Mouse (Mus musculus): ENCODE measurements around the gene Cdc42bpa. TPM values are rescaled to one million over a fixed set of nuclear protein-coding genes. Genes with fewer than 3 reads are reported as not detected.
"Not testable (repeated sequence)": the region's sequence is repeated elsewhere in the genome, so short reads cannot be mapped to it uniquely, and the experiment has no call there.

The Cdc42bpa gene
- total RNA-seq, 4 experiments from 2014 or later, result 18.8 to 27.4 (median 24.2) TPM

DNA sequence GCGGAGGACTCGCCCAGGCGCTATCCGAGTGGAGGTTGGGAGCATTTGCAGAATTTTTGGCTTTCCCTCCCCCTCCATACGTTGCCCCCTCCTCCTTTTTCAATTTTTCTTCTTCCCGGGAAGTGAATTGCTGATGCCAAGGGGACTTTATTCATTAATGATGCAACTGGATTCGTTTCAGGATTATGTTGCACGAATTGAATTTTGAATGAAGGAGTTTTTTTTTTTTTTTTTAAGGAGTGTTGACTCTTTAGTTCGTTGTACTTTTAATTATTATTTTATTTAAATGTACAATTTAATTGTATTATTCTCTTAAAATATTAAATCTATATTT, 238 bp downstream of the Cdc42bpa start:
- no peak for DNase-seq (ENCODE audit: low spot score in 2 of 2)

DNA sequence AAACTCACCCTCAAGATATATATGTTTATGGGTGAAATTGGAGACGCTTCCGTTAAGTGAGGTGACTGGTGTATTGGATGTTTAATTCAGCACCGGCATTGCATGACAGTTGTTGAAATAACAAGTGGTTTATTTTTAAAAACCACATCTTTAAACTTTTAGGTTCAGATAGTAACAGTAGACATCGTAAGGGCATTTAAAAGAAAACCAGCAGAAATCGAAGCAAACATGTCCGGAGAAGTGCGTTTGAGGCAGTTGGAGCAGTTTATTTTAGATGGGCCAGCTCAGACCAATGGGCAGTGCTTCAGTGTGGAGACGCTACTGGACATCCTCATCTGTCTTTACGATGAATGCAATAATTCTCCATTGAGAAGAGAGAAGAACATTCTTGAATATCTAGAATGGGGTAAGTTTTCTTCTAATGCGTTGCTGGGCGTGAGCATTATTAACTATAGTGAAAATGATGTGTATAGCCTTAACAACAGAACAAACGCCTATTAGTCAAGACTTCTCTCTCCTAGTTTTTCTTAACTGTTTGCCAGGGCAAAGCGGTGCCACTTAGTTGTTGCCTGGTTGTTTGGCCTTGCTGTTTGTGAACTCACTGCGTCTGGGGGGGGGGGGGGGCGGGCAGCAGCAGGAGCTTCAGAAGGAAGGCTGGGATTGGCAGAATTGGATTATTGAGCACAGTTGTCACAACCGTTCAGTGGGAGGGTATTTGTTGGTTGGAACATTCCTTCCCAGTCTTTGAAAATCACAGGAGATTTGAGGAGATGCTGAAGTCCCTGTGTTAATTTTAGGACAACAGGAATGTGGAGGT, 818 bp downstream of the Cdc42bpa start:
- DNase-seq (ENCODE audit: low spot score in 2 of 2), result no peak

DNA sequence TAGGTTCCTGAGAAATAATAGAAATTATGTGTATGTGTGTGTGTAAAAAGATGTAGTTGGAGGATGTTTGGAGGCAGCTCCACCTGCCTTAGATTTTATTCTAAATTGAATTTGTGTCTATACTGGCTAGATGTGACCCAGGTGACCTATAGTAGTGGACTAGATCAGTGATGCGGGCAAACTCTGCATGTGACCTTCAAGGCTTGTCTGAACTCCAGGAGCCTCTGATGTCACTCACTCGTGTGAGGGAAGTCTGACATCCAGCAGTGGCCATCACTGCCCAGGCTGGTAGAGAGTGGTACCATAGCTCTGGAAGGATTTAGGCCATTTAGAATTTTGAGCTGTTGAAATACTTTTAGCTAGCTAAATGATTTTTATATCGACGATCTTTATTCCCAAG, 1.5 kb downstream of the Cdc42bpa start:
- no peak for DNase-seq (ENCODE audit: low spot score in 2 of 2)

DNA sequence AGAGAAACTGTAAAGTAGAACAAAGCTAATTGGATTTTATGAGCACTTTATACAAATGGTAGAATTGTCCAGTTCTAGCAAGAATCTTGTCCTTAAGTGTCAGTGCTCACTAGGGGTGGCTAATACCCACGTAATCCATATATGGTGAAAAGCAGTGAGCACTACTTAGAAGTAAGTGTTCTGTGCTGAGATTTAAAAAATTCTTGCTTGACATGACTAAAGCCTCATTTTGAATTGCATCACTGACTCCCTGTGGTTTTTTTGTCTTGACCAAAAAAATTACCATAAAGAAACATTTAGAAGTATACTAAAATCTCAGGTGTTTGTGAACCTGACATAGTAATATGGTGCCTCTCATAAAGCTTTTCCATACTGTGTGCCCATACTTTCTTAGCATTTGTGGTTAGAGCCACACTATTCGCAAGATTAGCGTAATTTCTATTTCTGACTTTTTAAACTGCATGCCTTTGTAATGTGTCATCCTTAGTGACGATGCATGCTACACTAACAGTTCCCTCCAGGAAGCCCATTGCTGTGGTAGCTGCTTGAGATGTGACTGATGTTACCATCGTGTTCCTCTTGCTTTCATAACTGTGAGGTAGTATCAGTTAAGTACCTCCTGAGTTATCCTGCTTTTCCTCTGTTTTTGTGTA, 9.6 kb downstream of the Cdc42bpa start:
- no peak for DNase-seq (ENCODE audit: low spot score in 2 of 2)

DNA sequence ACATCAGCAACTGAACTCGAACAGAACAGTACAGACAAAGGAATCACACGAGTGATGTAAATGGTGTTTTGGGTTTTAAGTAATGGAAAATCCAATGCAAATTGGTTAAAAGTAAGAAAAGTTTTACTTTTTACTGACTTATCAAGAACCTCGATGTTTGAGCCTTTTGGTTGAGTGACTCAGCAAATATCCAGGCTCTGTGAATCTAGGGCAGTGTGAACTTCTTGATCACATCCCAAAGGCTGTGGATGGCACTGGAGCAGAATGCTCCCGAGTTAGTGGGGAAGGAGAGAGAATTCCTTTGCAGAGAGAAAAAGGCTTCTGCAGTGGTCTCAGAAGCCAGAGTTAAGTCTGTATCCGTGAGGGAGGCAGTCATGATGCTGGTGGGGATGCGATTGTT, 14.7 kb downstream of the Cdc42bpa start:
- no peak for DNase-seq (ENCODE audit: low spot score in 2 of 2)

DNA sequence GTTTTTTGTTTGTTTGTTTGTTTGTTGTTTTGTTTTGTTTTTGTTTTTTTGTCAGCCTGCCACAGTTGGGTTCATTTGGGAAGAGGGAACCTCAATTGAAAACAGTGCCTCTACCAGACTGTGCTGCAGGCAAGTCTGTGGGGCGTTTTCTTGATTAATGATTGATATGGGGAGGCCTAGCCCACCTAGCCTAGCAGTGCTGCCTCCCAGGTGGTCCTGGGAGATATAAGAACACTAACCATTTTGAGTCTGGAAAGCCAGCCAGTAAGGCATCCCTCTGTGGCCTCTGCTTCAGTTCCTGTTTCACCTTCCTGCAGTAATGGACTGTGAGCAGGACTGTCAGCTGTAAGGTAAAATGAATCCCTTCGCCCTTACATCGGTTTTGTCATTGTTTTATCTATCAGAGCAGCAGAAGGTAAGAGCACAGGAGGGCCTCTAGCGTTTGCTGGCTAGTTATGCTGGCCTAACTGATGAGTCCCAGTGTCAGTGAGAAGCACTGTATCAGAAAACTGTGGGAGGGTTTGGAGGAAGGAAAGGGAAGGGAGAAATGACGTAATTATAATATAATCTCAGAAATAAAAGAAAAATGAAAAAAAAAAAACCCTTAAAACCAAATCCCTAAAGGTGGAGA, 15.5 kb downstream of the Cdc42bpa start:
- DNase-seq (ENCODE audit: low spot score in 2 of 2), result no peak

DNA sequence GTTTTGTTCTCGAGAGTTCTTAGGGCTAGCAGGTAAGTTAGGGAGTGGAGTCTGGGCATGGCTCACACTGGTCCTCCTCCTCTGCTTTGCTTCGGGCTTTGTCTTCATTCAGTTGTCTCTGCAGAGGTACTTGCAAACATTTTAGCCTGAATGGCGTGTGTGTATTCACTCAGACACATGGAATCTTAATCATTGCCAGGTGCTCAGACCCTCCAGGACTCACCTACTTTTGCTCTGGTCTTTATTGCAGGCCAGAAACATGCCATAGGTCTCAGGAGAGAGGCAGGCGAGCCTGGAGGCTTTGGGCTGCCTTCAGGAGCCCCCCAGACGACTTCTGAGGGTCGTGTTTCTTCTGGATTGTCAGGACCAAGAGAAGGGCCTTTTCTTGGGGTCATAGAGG, 17.2 kb downstream of the Cdc42bpa start:
- DNase-seq (ENCODE audit: low spot score in 2 of 2), result no peak

DNA sequence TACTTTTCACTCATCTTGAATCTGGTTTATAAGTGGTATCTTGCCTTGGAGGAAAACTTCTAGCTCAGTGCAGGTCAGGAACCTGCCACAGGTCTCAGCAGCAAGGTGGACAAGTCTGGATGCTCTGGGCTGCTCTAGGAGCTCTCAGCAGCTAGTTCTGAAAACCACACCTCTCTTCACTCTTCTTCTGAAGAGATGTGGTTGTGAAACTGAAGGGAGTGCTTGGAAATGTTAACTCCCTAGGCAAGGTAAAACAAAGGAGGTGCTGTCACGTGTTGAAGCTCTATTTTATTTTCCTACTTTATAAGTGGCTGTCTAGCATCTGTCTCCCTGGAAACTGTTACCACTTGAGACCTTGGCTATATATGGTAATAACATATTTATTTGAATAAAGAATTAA, 18.5 kb downstream of the Cdc42bpa start:
- DNase-seq (ENCODE audit: low spot score in 2 of 2), result no peak

DNA sequence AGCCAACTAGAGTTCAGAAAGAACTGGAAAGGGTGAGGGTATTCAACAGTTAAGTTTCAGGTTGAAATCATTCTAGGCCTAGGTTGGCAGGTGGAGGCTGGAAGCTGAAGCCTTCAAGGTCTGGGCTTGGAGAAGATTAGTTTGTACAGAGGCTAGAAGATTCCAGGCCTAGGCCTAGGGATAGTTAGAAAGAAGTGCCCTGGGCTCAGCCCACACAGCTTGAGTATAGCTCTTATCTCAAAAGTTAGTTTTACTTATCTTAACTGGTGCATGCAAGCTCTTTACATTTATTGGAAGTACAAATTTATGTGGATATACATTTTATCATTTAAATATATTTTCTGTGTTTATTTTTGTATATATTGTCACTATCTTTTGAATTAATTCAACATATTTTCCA, 21.4 kb downstream of the Cdc42bpa start:
- no peak for DNase-seq (ENCODE audit: low spot score in 2 of 2)

DNA sequence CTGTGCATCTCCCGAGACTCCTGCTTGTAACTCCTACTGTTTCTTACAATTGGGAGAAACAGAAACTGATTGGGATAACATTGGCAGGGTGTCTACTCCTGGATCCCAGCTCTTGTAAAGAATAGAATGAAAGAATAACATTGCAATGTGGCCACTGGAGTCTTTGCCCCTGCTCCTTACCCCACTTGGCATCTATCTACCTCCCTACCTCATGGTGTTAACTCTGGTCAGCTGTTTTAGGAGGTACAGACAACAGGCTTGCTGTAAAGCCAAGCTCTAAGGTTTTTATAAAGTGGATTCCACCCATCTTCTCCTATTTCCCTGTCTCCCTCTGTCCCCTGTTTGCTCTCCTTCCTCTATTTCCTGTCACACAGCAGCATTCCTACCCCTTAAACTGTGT, 21.9 kb downstream of the Cdc42bpa start:
- DNase-seq (ENCODE audit: low spot score in 2 of 2), result no peak

DNA sequence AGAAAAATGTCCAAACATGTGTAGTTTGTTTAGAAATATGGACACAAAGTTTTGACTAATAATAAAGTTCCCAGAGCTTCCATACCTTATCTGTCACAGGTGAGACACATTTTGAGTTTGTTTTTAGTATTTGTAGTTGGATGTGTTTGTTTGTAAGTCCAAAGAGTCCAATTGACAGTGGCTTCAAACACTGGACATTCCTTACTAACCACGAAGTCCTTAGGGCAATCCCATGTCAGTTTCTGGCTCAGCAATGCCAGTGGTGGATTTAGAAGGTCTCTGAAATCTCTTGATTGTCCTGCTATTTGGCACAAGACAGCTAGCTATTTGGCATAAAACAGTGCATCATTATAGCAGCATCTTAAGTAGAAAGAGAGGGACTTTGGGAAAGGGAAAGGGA, 22.7 kb downstream of the Cdc42bpa start:
- no peak for DNase-seq (ENCODE audit: low spot score in 2 of 2)

DNA sequence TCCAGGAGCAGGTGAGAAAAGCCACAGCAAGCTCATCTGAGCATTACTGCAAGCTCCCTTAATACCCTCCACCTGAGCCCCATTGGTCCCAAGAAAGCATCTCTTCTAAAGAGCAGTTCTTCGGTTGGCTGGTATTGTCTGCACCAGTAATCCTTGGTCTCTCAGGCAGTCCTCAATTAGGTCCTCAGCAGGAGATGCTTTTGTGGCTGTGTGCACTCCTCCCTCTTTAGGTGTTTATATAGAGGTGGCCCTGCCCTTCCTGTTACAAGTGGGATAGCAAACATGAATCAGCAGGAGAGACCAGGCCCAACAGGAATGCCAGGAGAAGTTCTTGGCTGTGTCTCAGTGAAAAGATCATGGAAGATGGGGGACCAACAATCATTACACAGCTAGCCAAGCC, 23.9 kb downstream of the Cdc42bpa start:
- DNase-seq (ENCODE audit: low spot score in 2 of 2), result no peak

DNA sequence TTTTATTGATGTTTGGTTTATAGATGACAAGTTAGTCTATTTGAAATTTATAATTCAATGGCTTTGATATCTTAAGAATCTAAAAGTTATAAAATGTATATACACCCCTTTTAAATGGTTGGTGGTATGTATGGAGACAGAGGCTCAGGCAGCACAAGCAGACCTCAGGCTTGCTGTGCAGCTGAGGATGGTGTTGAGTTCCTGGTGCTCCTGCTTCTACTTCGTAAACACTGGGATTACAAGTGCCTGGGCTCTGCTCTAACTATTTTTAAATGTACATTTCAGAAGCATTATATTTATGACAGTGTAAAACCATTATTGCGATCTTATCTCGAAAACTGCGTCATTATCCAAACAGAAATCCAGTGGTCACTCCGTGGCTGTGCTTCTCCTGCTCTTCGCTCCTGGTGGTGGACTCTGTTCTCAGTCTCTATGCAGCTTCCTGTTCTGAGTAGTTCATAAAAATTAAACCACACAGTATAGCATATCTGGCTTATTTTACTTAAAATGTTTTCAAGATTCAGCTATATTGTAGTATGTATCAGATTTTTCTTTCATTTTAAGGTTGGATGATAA, 31.5 kb downstream of the Cdc42bpa start:
- DNase-seq (ENCODE audit: low spot score in 2 of 2), result no peak

DNA sequence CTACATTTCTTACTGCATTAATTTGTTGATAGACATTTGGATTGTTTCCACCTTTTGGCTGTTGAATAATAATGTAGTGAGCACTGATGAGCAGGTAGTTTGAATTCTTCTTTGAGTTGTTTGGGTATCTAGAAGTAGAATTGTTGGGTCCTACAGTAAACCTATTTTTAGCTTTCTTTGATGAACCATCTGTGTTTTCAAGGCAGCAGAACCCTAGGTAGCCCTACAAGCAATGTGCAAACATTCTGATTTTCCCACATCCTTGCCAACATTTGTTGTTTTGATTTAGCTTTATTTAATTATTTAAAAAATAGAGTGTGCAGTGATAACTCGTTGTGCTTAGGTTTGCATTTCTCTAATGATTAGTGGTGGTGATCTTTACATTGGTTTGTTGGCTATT, 32.0 kb downstream of the Cdc42bpa start:
- DNase-seq (ENCODE audit: low spot score in 2 of 2), result no peak

DNA sequence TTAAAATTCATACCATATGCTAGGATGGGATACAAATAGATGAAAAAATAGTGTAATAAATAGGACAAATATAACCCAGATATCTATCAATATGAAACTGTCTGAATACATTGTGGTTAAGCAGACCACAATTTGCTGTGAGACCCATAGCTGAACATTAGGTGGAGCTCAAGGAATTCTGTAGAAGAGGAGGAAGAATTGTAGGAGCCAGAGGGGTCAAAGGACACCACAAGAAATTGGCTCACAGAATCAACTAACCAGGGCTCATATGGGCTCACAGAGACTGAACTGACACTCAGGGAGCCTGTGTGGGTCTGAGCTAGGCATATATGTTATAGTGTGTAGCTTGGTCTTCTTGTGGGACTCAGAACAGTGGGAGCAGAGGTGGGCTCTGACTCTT, 47.8 kb downstream of the Cdc42bpa start:
- DNase-seq (ENCODE audit: low spot score in 2 of 2), result no peak

DNA sequence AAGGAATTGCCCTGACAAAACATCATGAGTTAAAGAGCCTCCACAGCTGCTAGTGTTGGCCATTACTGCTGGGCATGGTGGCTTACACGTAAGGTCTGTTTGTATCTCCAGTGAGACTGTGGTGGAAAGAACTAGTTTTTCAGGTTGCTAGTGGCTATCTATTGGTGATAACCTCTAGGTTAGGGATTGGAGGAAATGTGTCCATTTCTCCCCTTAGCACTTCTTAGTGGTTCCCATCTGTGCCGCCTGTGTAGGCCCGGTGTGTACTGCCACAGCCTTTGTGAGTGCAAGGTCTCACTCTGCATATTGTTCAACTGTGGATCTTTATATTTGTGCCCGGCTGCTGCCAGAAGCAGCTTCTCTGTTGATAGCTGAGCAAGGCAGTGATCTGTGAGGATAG, 53.2 kb downstream of the Cdc42bpa start:
- DNase-seq (ENCODE audit: low spot score in 2 of 2), result no peak

DNA sequence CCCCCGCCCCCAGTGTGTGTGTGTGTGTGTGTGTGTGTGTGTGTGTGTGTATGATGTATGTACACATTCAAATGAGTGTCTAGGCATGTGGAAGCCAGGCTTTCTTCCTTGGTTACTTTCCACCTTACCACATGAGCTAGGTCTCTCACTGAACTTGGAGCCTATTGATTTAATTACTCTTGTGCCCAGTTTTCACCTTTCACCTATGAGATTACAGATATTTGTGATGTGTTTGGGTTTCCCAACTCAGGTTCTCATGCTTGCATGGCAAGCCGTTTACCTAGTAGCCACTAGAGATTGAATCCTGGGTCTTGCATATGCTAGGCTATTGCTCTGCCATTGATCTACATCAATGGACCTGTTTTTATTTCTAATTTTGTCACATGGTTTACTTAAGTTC, 57.9 kb downstream of the Cdc42bpa start:
- no peak for DNase-seq (ENCODE audit: low spot score in 2 of 2)

DNA sequence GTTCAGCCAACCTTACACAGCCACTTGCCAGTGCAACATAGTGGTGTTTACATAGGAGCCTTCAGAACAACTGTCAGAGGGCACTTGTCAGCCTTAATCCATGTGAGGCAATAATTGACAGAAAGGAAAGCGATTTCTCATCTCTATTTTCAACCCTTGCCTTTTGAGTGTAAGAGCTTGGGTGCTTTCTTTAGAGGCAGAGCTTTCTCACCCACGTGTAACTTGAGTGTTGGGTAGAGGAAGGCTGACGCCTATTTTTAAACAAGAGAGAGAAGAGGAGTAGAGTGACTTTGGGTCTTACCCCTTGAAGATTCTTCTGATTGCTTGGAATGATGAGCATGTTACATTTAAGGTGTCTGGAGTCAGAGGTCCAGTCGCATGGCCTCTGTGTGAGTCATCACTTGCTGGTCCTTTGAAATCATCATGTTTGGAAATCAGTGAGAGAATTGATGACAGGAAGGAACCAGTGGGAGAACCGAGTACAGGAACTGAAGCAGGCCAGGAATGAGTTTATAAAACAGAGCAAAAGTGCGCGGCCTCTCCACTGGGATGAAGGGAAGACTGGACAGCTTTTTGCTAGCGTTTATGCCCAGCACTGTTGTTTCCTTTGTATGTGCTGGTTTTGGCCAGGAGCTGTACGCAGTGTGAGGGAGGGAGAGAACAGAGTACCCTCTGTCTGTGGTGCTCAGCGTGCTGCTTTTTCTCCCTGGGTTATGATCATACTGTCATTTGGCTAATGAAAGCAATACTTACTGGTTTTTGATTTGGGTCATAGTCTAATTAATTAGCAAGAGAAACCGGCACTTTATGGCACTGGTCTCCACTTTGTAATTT, 61.4 kb downstream of the Cdc42bpa start:
- DNase-seq (ENCODE audit: low spot score in 2 of 2), result no peak

DNA sequence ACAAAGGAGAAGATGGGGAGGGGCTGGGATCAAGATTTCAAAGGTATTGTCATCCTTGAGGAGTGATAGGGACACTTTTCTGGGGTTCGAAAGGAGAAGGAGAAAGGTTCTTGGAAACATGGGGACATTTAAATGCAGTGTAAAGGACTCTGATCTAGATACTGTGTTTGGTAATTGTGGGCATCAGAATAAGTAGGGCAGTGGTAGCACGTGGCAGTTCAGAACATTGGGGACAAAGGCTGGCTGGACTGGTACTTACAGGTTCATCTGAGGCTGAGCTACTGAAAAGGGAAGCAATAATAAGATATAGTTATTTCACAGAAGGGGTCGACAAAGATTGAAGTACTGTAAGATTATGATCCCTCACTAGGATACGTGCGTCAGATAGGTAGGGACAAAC, 63.2 kb downstream of the Cdc42bpa start:
- DNase-seq (ENCODE audit: low spot score in 2 of 2), result no peak

DNA sequence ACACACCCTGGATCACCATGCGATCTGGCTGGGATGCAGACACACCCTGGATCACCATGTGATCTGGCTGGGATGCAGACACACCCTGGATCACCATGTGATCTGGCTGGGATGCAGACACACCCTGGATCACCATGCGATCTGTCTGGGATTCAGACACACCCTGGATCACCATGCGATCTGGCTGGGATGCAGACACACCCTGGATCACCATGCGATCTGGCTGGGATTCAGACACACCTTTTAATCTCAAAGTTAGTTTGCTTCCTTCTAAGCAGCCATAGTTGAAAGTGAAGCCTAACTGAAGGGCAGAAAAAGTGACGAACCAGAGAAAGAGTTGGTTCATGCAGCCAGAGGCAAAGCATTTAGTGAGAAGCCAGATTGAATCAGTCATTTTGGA, 69.6 kb downstream of the Cdc42bpa start:
- not testable (repeated sequence) for DNase-seq (ENCODE audit: low spot score in 2 of 2)

DNA sequence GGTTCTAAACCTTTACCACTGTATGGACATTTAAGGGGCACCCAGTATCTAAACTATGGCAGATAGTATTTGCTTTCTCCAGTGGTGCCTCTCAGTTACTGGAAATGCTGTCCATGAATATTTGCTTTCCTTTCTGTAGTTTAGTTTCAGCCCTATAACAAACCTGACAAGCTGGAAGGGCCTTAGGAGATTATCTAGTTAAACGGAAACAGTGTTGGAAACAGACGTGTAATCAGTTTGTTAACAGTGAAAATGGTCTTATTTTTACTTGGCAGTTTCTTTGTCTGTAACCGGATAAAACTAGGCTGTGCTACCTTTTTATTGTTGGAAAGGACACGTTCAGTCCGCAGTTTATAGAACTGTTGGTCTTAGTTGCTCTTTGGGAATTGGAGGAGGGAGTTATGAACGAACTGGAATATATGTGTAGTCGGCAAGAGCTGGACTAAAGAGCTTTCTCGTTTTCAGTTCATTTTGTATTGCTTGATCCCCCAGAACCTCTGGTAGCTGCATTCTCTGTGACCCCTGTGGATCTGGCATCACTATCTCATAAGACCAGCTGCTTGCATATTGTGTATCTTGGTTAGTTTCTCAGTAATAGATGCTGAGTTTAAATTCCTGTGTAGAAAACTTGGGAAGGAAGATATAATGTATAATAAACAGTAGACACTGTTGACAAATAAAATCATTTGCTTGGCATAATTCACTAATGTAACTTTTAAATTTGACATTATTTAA, 70.5 kb downstream of the Cdc42bpa start:
- no peak for DNase-seq (ENCODE audit: low spot score in 2 of 2)

Measured in gastrocnemius, adult 8-10 months (tissue).